Mouse (Mus musculus): ENCODE measurements around the gene 2010315B03Rik. TPM values are rescaled to one million over a fixed set of nuclear protein-coding genes. Genes with fewer than 3 reads are reported as not detected.

Gene 2010315B03Rik
- 14.4 and 15.6 TPM in 2 replicates for polyA plus RNA-seq (2015; fragmentation: Nextera tagmentation; extraction: Ambion mirVana)

DNA sequence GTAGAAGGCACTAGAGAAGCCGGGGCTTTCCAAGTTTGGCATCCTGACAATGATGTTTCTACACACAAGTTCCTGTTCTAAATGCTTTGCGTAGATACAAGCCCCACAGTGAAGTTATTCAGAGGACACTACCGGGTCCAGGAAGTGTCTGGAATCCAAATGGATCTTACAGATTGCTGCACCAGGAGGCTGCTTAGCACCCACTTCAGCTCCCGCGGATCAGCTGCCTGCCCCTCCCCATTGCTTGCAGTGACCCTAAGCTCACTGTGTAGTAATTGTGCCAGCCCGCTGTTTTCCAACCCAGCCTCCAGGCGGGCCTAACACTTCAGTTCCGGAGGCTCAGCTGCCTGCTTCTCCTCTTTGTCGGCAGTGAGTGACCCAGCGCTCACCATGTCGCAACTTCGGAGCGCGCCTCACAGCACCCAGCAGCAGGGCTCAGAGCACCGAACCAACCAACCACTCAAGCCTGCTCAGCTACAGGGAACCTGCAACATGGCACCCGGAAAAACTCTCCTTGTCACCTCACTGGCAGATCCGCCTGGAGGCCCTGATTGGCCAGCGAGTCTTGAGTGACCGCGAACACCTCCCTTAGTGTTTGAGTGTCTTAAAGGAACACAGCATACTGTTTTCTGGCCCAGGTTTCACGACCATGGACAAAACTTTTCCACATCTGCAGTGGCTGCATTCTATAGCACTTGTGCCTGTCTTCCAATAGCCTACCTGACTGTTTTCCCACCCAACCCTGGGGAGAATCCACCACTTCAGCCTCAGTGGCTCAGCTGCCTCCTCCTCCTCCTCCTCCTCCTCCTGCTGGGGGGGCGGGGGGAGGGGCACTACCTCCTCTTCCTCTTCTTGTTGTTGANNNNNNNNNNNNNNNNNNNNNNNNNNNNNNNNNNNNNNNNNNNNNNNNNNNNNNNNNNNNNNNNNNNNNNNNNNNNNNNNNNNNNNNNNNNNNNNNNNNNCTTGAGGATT lies at the start of gene 2010315B03Rik:
Gene 2010315B03Rik, minus strand, starts transcription at position 526 of the 972 bp plus-strand sequence.
- Histone ChIP-seq H3K9me3 (ENCODE audit: control insufficient read depth, low read length) (0 out of 2 replicates have a peak, but pooled peaks cover 4% of the 10 kb centered on the region), H3K27me3 (replicated peaks; ENCODE audit: control insufficient read depth, insufficient read depth, low read length) (no peaks in the 10 kb centered on the region), H3K9ac (ENCODE audit: low read depth, low read length) (peak within 1 kb of the TSS; percentile 87), H3K4me1 (ENCODE audit: control insufficient read depth, insufficient read depth, low read depth, low read length) (peaks cover 6% of the 10 kb centered on the region), H3K4me3 (ENCODE audit: low read length) (peak within 1 kb of the TSS; percentile 61), H3K4me2 (ENCODE audit: low read length) (peak within 1 kb of the TSS; percentile 66), H3K36me3 (ENCODE audit: control insufficient read depth, insufficient read depth, low read length) (no peaks in the 10 kb centered on the region; the same call in 1 of the 2 replicates), H3K27ac (ENCODE audit: low read depth, low read length) (peak within 1 kb of the TSS; percentile 88)
- 2% methylated on average over 21 of the region's 22 CpGs for WGBS
- ATAC-seq = peak; percentile 100

DNA sequence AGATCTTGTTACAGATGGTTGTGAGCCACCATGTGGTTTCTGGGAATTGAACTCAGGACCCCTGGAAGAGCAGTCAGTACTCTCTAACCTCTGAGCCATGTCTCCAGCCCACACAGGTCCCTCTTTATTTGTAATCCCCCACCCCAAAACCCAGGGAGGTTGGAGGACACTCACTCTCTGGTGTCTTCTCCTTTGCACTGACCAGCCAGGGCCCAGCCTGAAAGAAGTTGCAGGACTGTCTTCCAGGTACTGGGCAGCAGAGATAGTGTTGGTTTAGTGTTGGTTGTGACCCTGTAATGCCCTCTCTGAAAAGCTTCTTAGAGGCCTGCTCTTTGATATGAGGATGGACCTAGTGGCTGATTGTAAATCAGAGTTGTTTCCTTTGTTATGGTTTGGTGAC lies 994 bp downstream of the 2010315B03Rik start:
- Histone ChIP-seq H3K9ac (ENCODE audit: low read depth, low read length) (peak overlapping the region; percentile 87), H3K27me3 (replicated peaks; ENCODE audit: control insufficient read depth, insufficient read depth, low read length) (no peaks in the 10 kb centered on the region), H3K9me3 (ENCODE audit: control insufficient read depth, low read length) (no peaks in the 10 kb centered on the region), H3K4me1 (ENCODE audit: control insufficient read depth, insufficient read depth, low read depth, low read length) (peaks cover 6% of the 10 kb centered on the region), H3K36me3 (ENCODE audit: control insufficient read depth, insufficient read depth, low read length) (no peaks in the 10 kb centered on the region), H3K4me3 (ENCODE audit: low read length) (peak overlapping the region; percentile 61), H3K4me2 (ENCODE audit: low read length) (peak overlapping the region; percentile 66), H3K27ac (ENCODE audit: low read depth, low read length) (no peak overlapping the region; the same call in 1 of the 2 replicates)
- no peak for ATAC-seq

- Histone ChIP-seq H3K9me3 (ENCODE audit: control insufficient read depth, low read length) (peaks cover 11% of the 10 kb centered on the region), H3K4me3 (ENCODE audit: low read length) (no peak overlapping the region), H3K36me3 (ENCODE audit: control insufficient read depth, insufficient read depth, low read length) (peaks cover 12% of the 10 kb centered on the region), H3K27ac (ENCODE audit: low read depth, low read length) (no peak overlapping the region), H3K9ac (ENCODE audit: low read depth, low read length) (no peak overlapping the region), H3K4me2 (ENCODE audit: low read length) (no peak overlapping the region), H3K4me1 (ENCODE audit: control insufficient read depth, insufficient read depth, low read depth, low read length) (no peaks in the 10 kb centered on the region), H3K27me3 (replicated peaks; ENCODE audit: control insufficient read depth, insufficient read depth, low read length) (no peaks in the 10 kb centered on the region)
- no peak for ATAC-seq
These were observed 24.2 kb downstream of the 2010315B03Rik start for GRCm38 (mm10) chr9:124288329-124288728.

DNA sequence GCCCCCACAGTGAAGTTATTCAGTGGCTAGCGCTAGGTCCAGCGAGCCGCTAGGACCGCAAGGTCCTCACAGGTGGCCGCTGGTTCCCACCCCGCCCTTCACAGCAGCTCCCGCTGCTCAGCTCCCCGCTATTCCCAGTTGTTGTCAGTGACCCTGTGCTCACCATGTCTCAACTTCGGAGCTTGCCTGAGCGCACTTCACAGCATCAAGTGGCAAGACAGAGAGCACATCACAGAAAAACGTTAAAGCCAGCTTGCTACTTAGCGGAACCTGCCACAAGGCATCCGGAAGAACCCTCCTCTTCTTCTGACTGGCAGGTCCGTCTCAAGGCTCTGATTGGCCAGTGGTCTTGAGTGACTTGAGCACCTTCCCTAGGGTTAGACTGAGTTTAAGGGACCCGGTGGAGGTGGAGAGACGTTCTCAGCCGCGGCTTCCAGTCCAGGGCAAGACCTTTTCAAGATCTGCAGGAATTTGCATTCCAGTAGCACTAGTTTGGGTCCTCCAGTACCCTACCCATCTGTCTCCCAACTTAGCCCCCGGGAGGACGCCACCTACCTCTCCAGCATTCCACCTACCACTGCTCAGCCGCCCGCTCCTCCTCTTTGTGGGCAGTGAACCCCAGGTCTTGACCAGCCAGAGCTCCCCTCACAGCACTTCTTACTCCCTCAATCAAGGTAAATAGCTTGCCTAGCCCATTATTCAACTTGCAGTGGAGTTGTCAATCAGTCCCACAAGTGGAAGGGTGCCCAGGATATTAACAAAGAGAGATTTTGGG lies 30.4 kb downstream of the 2010315B03Rik start:
- 1% methylated on average over 22 of the region's 22 CpGs for WGBS
- peak overlapping the region; percentile 80 for H3K27ac ChIP-seq (ENCODE audit: low read depth, low read length)
- H3K4me2 ChIP-seq (ENCODE audit: low read length) = peak overlapping the region; percentile 92
- peak overlapping the region; percentile 77 for H3K4me3 ChIP-seq (ENCODE audit: low read length)
- peaks cover 15% of the 10 kb centered on the region for H3K4me1 ChIP-seq (ENCODE audit: control insufficient read depth, insufficient read depth, low read depth, low read length)
- H3K27me3 ChIP-seq (replicated peaks; ENCODE audit: control insufficient read depth, insufficient read depth, low read length) = no peaks in the 10 kb centered on the region
- H3K9ac ChIP-seq (ENCODE audit: low read depth, low read length) = peak overlapping the region; percentile 67
- peaks cover 13% of the 10 kb centered on the region for H3K36me3 ChIP-seq (ENCODE audit: control insufficient read depth, insufficient read depth, low read length)
- peak; percentile 99 for ATAC-seq
- peaks cover 6% of the 10 kb centered on the region for H3K9me3 ChIP-seq (ENCODE audit: control insufficient read depth, low read length)

GRCm38 (mm10) chr9:124281448-124281791 lies 31.1 kb downstream of the 2010315B03Rik start:
- no peak for ATAC-seq
- H3K4me3 ChIP-seq (ENCODE audit: low read length) = peak overlapping the region; percentile 77

DNA sequence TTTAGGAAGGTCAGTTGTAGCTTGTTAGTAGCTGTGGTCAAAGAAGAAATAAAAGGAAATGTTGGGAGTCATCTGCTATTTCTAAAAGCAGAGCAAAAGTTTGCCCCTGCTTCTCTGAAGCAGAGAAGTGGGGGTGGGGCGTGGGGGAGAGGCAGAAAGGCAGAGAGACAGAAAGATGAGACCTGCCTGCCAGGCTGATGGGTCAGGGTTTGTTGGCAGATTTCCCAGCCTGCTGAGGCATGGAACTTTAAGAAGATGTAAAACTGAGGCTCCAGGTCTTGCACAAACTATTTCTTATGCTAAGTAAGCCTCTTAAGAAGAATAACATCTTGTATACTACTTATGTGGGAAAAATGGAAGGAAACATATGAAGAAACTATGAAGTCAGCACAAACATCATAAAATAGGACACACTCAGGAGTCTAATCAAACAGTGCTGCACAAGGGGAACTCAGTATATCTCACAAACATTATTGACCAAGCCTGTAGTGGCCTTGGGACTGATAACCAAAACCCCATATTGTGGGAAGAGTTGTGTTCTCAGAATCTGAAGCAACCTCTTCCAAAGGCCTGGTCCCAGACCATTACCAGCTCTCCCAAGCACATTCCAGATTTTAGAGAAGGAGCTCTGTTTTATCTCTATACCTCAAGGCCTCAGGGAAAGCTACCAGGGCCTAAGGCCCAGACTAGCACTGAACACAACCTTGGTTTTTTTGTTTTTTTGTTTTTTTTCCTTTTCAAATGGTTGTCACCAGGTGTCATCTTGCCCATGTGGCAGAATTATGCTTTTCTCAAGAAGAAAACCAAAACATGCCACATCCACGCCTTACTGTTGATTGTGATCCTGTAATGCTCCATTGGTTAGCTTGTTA lies 31.7 kb downstream of the 2010315B03Rik start:
- Histone ChIP-seq H3K9ac (ENCODE audit: low read depth, low read length) (peak overlapping the region; percentile 67; the same call in 1 of the 2 replicates), H3K4me3 (ENCODE audit: low read length) (peak overlapping the region; percentile 77), H3K27ac (ENCODE audit: low read depth, low read length) (0 out of 2 replicates have a peak overlapping the region, but pooled peaks have one; percentile 79), H3K4me2 (ENCODE audit: low read length) (peak overlapping the region; percentile 92), H3K27me3 (replicated peaks; ENCODE audit: control insufficient read depth, insufficient read depth, low read length) (no peaks in the 10 kb centered on the region), H3K36me3 (ENCODE audit: control insufficient read depth, insufficient read depth, low read length) (peaks cover 17% of the 10 kb centered on the region), H3K4me1 (ENCODE audit: control insufficient read depth, insufficient read depth, low read depth, low read length) (peaks cover 15% of the 10 kb centered on the region), H3K9me3 (ENCODE audit: control insufficient read depth, low read length) (peaks cover 6% of the 10 kb centered on the region)
- WGBS = 70% methylated on average over 2 of the region's 2 CpGs
- no peak for ATAC-seq

More at GRCm38 (mm10) chr9:124281448-124281791, 31.1 kb downstream of the 2010315B03Rik start:
- Histone ChIP-seq H3K9me3 (ENCODE audit: control insufficient read depth, low read length) (peaks cover 6% of the 10 kb centered on the region), H3K4me2 (ENCODE audit: low read length) (peak overlapping the region; percentile 92), H3K27me3 (replicated peaks; ENCODE audit: control insufficient read depth, insufficient read depth, low read length) (no peaks in the 10 kb centered on the region), H3K36me3 (ENCODE audit: control insufficient read depth, insufficient read depth, low read length) (peaks cover 17% of the 10 kb centered on the region), H3K9ac (ENCODE audit: low read depth, low read length) (peak overlapping the region; percentile 67), H3K27ac (ENCODE audit: low read depth, low read length) (peak overlapping the region; percentile 79), H3K4me1 (ENCODE audit: control insufficient read depth, insufficient read depth, low read depth, low read length) (peaks cover 15% of the 10 kb centered on the region)
- WGBS = 21% methylated on average over 1 of the region's 1 CpGs

DNA sequence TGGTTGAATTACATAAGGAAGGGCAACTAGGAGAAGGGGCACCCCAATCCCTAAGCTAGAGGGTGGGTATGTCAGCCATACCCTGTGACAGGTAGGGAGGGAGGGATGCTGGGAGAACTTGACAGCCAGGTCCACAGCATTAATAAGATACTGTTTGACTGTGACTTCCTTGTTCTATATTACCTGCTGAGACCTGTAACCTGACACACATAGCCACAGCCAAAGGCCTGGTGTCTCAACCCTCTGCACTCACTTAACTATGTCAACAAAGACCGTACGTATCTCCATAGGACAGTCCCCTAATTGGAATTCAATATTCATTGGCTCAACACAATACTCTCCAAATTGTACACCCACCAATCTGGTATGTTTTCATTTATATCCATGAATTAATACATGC lies 33.2 kb downstream of the 2010315B03Rik start:
- H3K9me3 ChIP-seq (ENCODE audit: control insufficient read depth, low read length) = peaks cover 14% of the 10 kb centered on the region
- 33% methylated on average over 2 of the region's 2 CpGs for WGBS
- peaks cover 19% of the 10 kb centered on the region for H3K36me3 ChIP-seq (ENCODE audit: control insufficient read depth, insufficient read depth, low read length)
- no peak overlapping the region for H3K9ac ChIP-seq (ENCODE audit: low read depth, low read length)
- H3K4me3 ChIP-seq (ENCODE audit: low read length) = no peak overlapping the region
- no peak overlapping the region for H3K27ac ChIP-seq (ENCODE audit: low read depth, low read length)
- H3K4me2 ChIP-seq (ENCODE audit: low read length) = no peak overlapping the region
- peaks cover 15% of the 10 kb centered on the region for H3K4me1 ChIP-seq (ENCODE audit: control insufficient read depth, insufficient read depth, low read depth, low read length)
- ATAC-seq = no peak
- no peaks in the 10 kb centered on the region for H3K27me3 ChIP-seq (replicated peaks; ENCODE audit: control insufficient read depth, insufficient read depth, low read length)

GRCm38 (mm10) chr9:124275064-124275463 lies 37.4 kb downstream of the 2010315B03Rik start:
- Histone ChIP-seq H3K36me3 (ENCODE audit: control insufficient read depth, insufficient read depth, low read length) (peaks cover 33% of the 10 kb centered on the region), H3K4me3 (ENCODE audit: low read length) (no peak overlapping the region), H3K9me3 (ENCODE audit: control insufficient read depth, low read length) (peaks cover 33% of the 10 kb centered on the region), H3K9ac (ENCODE audit: low read depth, low read length) (no peak overlapping the region), H3K27ac (ENCODE audit: low read depth, low read length) (no peak overlapping the region), H3K4me1 (ENCODE audit: control insufficient read depth, insufficient read depth, low read depth, low read length) (no peaks in the 10 kb centered on the region), H3K4me2 (ENCODE audit: low read length) (no peak overlapping the region), H3K27me3 (replicated peaks; ENCODE audit: control insufficient read depth, insufficient read depth, low read length) (no peaks in the 10 kb centered on the region)
- ATAC-seq = no peak
- 97% methylated on average over 2 of the region's 2 CpGs for WGBS

Measured in hindbrain, embryonic 16.5 days (tissue).